Mouse (Mus musculus): ENCODE measurements around the gene Msi2. TPM values are rescaled to one million over a fixed set of nuclear protein-coding genes. Genes with fewer than 3 reads are reported as not detected.

Msi2 gene
- polyA plus RNA-seq, 1 experiment from 2014 or later = 29.1 TPM

- 72% methylated on average over 7 of the region's 7 CpGs for WGBS
- Histone ChIP-seq H3K27me3 (no peaks in the 10 kb centered on the region), H3K4me1 (peaks cover 27% of the 10 kb centered on the region), H3K27ac (no peak overlapping the region), H3K9me3 (replicated peaks) (no peaks in the 10 kb centered on the region), H3K4me2 (no peak overlapping the region), H3K4me3 (replicated peaks) (no peak overlapping the region), H3K36me3 (peaks cover 44% of the 10 kb centered on the region), H3K9ac (no peak overlapping the region)
- 0 out of 2 replicates have a peak, but pooled peaks have one; percentile 40 for ATAC-seq (replicated peaks; ENCODE audit: low FRiP score)
Observed at GRCm38 (mm10) chr11:88645821-88646220, 72.5 kb downstream of the Msi2 start.

GRCm38 (mm10) chr11:88644719-88645118 is 73.6 kb downstream of the Msi2 start:
- Histone ChIP-seq H3K4me2 (no peak overlapping the region), H3K9me3 (replicated peaks) (no peaks in the 10 kb centered on the region), H3K27me3 (no peaks in the 10 kb centered on the region), H3K4me1 (peaks cover 30% of the 10 kb centered on the region), H3K36me3 (peaks cover 49% of the 10 kb centered on the region), H3K4me3 (replicated peaks) (no peak overlapping the region), H3K27ac (no peak overlapping the region), H3K9ac (no peak overlapping the region)
- no peak for ATAC-seq (replicated peaks; ENCODE audit: low FRiP score)
- 52% methylated on average over 7 of the region's 7 CpGs for WGBS

- H3K9ac ChIP-seq = no peak overlapping the region
- H3K9me3 ChIP-seq (replicated peaks) = no peaks in the 10 kb centered on the region
- H3K27ac ChIP-seq = no peak overlapping the region
- H3K36me3 ChIP-seq = peaks cover 32% of the 10 kb centered on the region; the same call in 1 of the 2 replicates
- H3K4me2 ChIP-seq = no peak overlapping the region
- ATAC-seq (replicated peaks; ENCODE audit: low FRiP score) = no peak
- H3K27me3 ChIP-seq = no peaks in the 10 kb centered on the region
- H3K4me3 ChIP-seq (replicated peaks) = no peak overlapping the region
- peaks cover 39% of the 10 kb centered on the region for H3K4me1 ChIP-seq
- WGBS = 69% methylated on average over 4 of the region's 4 CpGs
Observed at GRCm38 (mm10) chr11:88639862-88640261, 78.5 kb downstream of the Msi2 start.

- Histone ChIP-seq H3K27ac (no peak overlapping the region), H3K9me3 (replicated peaks) (no peaks in the 10 kb centered on the region), H3K4me1 (peaks cover 43% of the 10 kb centered on the region), H3K27me3 (no peaks in the 10 kb centered on the region), H3K4me3 (replicated peaks) (no peak overlapping the region), H3K36me3 (peaks cover 24% of the 10 kb centered on the region; the same call in 1 of the 2 replicates), H3K4me2 (no peak overlapping the region), H3K9ac (no peak overlapping the region)
- ATAC-seq (replicated peaks; ENCODE audit: low FRiP score) = no peak
- 76% methylated on average over 6 of the region's 6 CpGs for WGBS
Observed at GRCm38 (mm10) chr11:88638936-88639542, 79.3 kb downstream of the Msi2 start.

- Histone ChIP-seq H3K4me1 (peaks cover 43% of the 10 kb centered on the region), H3K4me3 (replicated peaks) (no peak overlapping the region), H3K27ac (no peak overlapping the region), H3K27me3 (no peaks in the 10 kb centered on the region), H3K4me2 (no peak overlapping the region), H3K9me3 (replicated peaks) (no peaks in the 10 kb centered on the region), H3K36me3 (peaks cover 24% of the 10 kb centered on the region; the same call in 1 of the 2 replicates), H3K9ac (no peak overlapping the region)
- ATAC-seq (replicated peaks; ENCODE audit: low FRiP score) = no peak
- 54% methylated on average over 2 of the region's 2 CpGs for WGBS
Observed at GRCm38 (mm10) chr11:88638254-88638653, 80.1 kb downstream of the Msi2 start.

- Histone ChIP-seq H3K27ac (no peak overlapping the region), H3K36me3 (peaks cover 14% of the 10 kb centered on the region; the same call in 1 of the 2 replicates), H3K4me3 (replicated peaks) (no peak overlapping the region), H3K9me3 (replicated peaks) (no peaks in the 10 kb centered on the region), H3K4me1 (peaks cover 52% of the 10 kb centered on the region), H3K9ac (no peak overlapping the region), H3K27me3 (no peaks in the 10 kb centered on the region), H3K4me2 (no peak overlapping the region)
- WGBS = 79% methylated on average over 6 of the region's 6 CpGs
- ATAC-seq (replicated peaks; ENCODE audit: low FRiP score) = no peak
Observed at GRCm38 (mm10) chr11:88636934-88637333, 81.4 kb downstream of the Msi2 start.

- ATAC-seq (replicated peaks; ENCODE audit: low FRiP score) = no peak
- H3K9ac ChIP-seq = no peak overlapping the region
Observed at GRCm38 (mm10) chr11:88636319-88636718, 82.0 kb downstream of the Msi2 start.

GRCm38 (mm10) chr11:88634627-88635026 is 83.7 kb downstream of the Msi2 start:
- Histone ChIP-seq H3K9me3 (replicated peaks) (no peaks in the 10 kb centered on the region), H3K27me3 (no peaks in the 10 kb centered on the region), H3K4me2 (no peak overlapping the region), H3K4me1 (peaks cover 62% of the 10 kb centered on the region), H3K27ac (no peak overlapping the region), H3K9ac (no peak overlapping the region), H3K36me3 (peaks cover 6% of the 10 kb centered on the region; the same call in 1 of the 2 replicates), H3K4me3 (replicated peaks) (no peak overlapping the region)
- WGBS = 39% methylated on average over 1 of the region's 1 CpGs
- no peak for ATAC-seq (replicated peaks; ENCODE audit: low FRiP score)

More at GRCm38 (mm10) chr11:88636319-88636718, 82.0 kb downstream of the Msi2 start:
- peaks cover 15% of the 10 kb centered on the region; the same call in 1 of the 2 replicates for H3K36me3 ChIP-seq
- H3K27ac ChIP-seq = no peak overlapping the region
- H3K4me3 ChIP-seq (replicated peaks) = no peak overlapping the region
- no peaks in the 10 kb centered on the region for H3K27me3 ChIP-seq
- peaks cover 54% of the 10 kb centered on the region for H3K4me1 ChIP-seq
- H3K9me3 ChIP-seq (replicated peaks) = no peaks in the 10 kb centered on the region
- H3K4me2 ChIP-seq = no peak overlapping the region
- 85% methylated on average over 5 of the region's 5 CpGs for WGBS

GRCm38 (mm10) chr11:88631932-88632230 is 86.4 kb downstream of the Msi2 start:
- WGBS = 93% methylated on average over 3 of the region's 3 CpGs
- Histone ChIP-seq H3K9me3 (replicated peaks) (no peaks in the 10 kb centered on the region), H3K27ac (peak overlapping the region; percentile 32; the same call in 1 of the 2 replicates), H3K4me3 (replicated peaks) (no peak overlapping the region), H3K4me2 (no peak overlapping the region), H3K36me3 (0 out of 2 replicates have a peak, but pooled peaks cover 6% of the 10 kb centered on the region), H3K27me3 (no peaks in the 10 kb centered on the region), H3K4me1 (peaks cover 71% of the 10 kb centered on the region), H3K9ac (no peak overlapping the region)
- ATAC-seq (replicated peaks; ENCODE audit: low FRiP score) = no peak

GRCm38 (mm10) chr11:88631084-88631931 is 87.0 kb downstream of the Msi2 start:
- Histone ChIP-seq H3K36me3 (0 out of 2 replicates have a peak, but pooled peaks cover 6% of the 10 kb centered on the region), H3K9ac (no peak overlapping the region), H3K27me3 (no peaks in the 10 kb centered on the region), H3K27ac (peak overlapping the region; percentile 32), H3K9me3 (replicated peaks) (no peaks in the 10 kb centered on the region), H3K4me3 (replicated peaks) (no peak overlapping the region), H3K4me2 (no peak overlapping the region), H3K4me1 (peaks cover 71% of the 10 kb centered on the region)
- no peak for ATAC-seq (replicated peaks; ENCODE audit: low FRiP score)
- WGBS = 86% methylated on average over 8 of the region's 8 CpGs

- Histone ChIP-seq H3K27ac (peak overlapping the region; percentile 56), H3K4me3 (replicated peaks) (no peak overlapping the region), H3K27me3 (no peaks in the 10 kb centered on the region), H3K9ac (no peak overlapping the region), H3K4me2 (no peak overlapping the region), H3K9me3 (replicated peaks) (no peaks in the 10 kb centered on the region), H3K36me3 (0 out of 2 replicates have a peak, but pooled peaks cover 6% of the 10 kb centered on the region), H3K4me1 (peaks cover 74% of the 10 kb centered on the region)
- ATAC-seq (replicated peaks; ENCODE audit: low FRiP score) = no peak
- 47% methylated on average over 4 of the region's 4 CpGs for WGBS
Observed at GRCm38 (mm10) chr11:88629619-88630018, 88.7 kb downstream of the Msi2 start.

- 60% methylated on average over 4 of the region's 4 CpGs for WGBS
- H3K36me3 ChIP-seq = 0 out of 2 replicates have a peak, but pooled peaks cover 6% of the 10 kb centered on the region
- peak; percentile 43; the same call in 1 of the 2 replicates for ATAC-seq (replicated peaks; ENCODE audit: low FRiP score)
- peaks cover 77% of the 10 kb centered on the region for H3K4me1 ChIP-seq
- H3K27me3 ChIP-seq = no peaks in the 10 kb centered on the region
- no peaks in the 10 kb centered on the region for H3K9me3 ChIP-seq (replicated peaks)
- H3K4me2 ChIP-seq = no peak overlapping the region
- H3K27ac ChIP-seq = peak overlapping the region; percentile 56
- H3K4me3 ChIP-seq (replicated peaks) = no peak overlapping the region
- H3K9ac ChIP-seq = no peak overlapping the region
Observed at GRCm38 (mm10) chr11:88629165-88629564, 89.1 kb downstream of the Msi2 start.

Data from kidney, embryonic 15.5 days (tissue).